Mouse (Mus musculus) adrenal gland, adult 2 months (tissue): ENCODE measurements around the gene Ago4. TPM values are rescaled to one million over a fixed set of nuclear protein-coding genes. Genes with fewer than 3 reads are reported as not detected.

Source experiments
- DNase-seq: peaks from one replicate; pipeline ENCODE4 v3.0.0; 2021
- polyA plus RNA-seq: library from polyadenylated mRNA; depleted of rRNA; stranded (reverse); fragments of >200 nt; gene quantifications from 2 replicates; pipeline ENCODE4 v1.2.3, GENCODE M21; 2012
- total RNA-seq, 2 experiments: library from RNA; stranded (reverse); gene quantifications; 2 replicates each; pipeline ENCODE4 v1.2.3; 2021

The Ago4 gene
- total and polyA plus RNA-seq, 3 experiments, result 1.2 to 5.4 (median 4.8) TPM

GRCm38 (mm10) chr4:126512308-126513066 is 20.8 kb downstream of the Ago4 start:
- DNase-seq, result no peak

- no peak for DNase-seq
These were observed 22.3 kb downstream of the Ago4 start for GRCm38 (mm10) chr4:126511013-126511412.

GRCm38 (mm10) chr4:126509072-126509471 is 24.2 kb downstream of the Ago4 start:
- DNase-seq, result no peak

GRCm38 (mm10) chr4:126508110-126508899 is 25.0 kb downstream of the Ago4 start:
- no peak for DNase-seq

GRCm38 (mm10) chr4:126502977-126503309 is 30.3 kb downstream of the Ago4 start:
- no peak for DNase-seq

GRCm38 (mm10) chr4:126502141-126502976 is 30.9 kb downstream of the Ago4 start:
- DNase-seq, result peak; percentile 4

- no peak for DNase-seq
These were observed 34.7 kb downstream of the Ago4 start for GRCm38 (mm10) chr4:126498601-126499000.

- no peak for DNase-seq
These were observed 36.3 kb downstream of the Ago4 start for GRCm38 (mm10) chr4:126496963-126497362.

- no peak for DNase-seq
These were observed 37.1 kb downstream of the Ago4 start for GRCm38 (mm10) chr4:126495942-126496790.

GRCm38 (mm10) chr4:126495453-126495852 is 37.8 kb downstream of the Ago4 start:
- no peak for DNase-seq

GRCm38 (mm10) chr4:126493416-126493815 is 39.9 kb downstream of the Ago4 start:
- DNase-seq, result no peak

GRCm38 (mm10) chr4:126491977-126492376 is 41.3 kb downstream of the Ago4 start:
- DNase-seq, result no peak

GRCm38 (mm10) chr4:126490726-126491125 is 42.5 kb downstream of the Ago4 start:
- DNase-seq, result no peak

- no peak for DNase-seq
These were observed 43.5 kb downstream of the Ago4 start for GRCm38 (mm10) chr4:126489811-126490210.

GRCm38 (mm10) chr4:126486217-126486616 is 47.1 kb downstream of the Ago4 start:
- DNase-seq, result no peak

GRCm38 (mm10) chr4:126485065-126485464 is 48.2 kb downstream of the Ago4 start:
- DNase-seq, result no peak

- no peak for DNase-seq
These were observed 49.4 kb downstream of the Ago4 start for GRCm38 (mm10) chr4:126483874-126484273.

- no peak for DNase-seq
These were observed 50.3 kb downstream of the Ago4 start for GRCm38 (mm10) chr4:126482951-126483350.

- DNase-seq, result no peak
These were observed 51.8 kb downstream of the Ago4 start for GRCm38 (mm10) chr4:126481461-126481860.

- DNase-seq, result no peak
These were observed 53.0 kb downstream of the Ago4 start for GRCm38 (mm10) chr4:126480288-126480687.

- no peak for DNase-seq
These were observed 60.2 kb downstream of the Ago4 start for GRCm38 (mm10) chr4:126473031-126473430.

- no peak for DNase-seq
These were observed 63.9 kb downstream of the Ago4 start for GRCm38 (mm10) chr4:126469334-126469733.
